Mouse (Mus musculus): ENCODE measurements around the gene Cpm. TPM values are rescaled to one million over a fixed set of nuclear protein-coding genes. Genes with fewer than 3 reads are reported as not detected.

Cpm gene
- polyA plus RNA-seq, 1 experiment from 2014 or later = 4.6 TPM

DNA sequence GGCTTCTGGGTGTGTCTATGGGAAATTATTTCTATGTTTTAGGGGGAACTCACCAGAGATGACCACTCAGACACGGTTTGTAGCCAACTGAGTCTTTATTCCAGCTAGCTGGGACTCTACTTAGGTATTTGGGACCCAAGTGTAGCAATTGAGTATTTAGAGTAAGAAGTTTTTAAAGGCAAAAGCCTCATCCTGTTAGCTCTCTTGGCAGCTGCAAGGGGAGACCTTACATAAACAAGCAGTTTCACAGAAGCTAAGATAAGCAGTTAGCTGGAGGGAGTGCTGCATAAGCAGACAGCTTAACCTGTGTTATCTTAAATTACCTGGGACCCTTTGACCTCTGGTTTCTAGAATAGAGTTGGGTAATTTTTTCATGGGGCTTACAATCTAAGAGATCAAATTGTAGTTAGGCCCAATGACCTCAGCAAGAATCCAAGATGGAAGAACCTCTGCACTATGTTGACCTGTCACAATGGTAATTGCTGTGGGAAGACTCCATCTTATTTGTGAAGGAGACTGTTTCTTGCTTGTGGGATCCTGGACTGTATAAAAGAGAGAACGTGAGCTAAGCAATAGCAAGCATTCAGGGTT, 18.4 kb upstream of the Cpm start:
- WGBS = 94% methylated on average over 2 of the region's 2 CpGs
- Histone ChIP-seq H3K9me3 (ENCODE audit: control insufficient read depth, low read length) (no peaks in the 10 kb centered on the region), H3K4me3 (replicated peaks; ENCODE audit: low read length) (no peak overlapping the region), H3K9ac (replicated peaks; ENCODE audit: low read depth, low read length) (no peak overlapping the region), H3K27me3 (replicated peaks; ENCODE audit: control insufficient read depth, insufficient read depth, low read length) (no peaks in the 10 kb centered on the region), H3K4me1 (replicated peaks; ENCODE audit: control insufficient read depth, insufficient read depth, low read length) (no peaks in the 10 kb centered on the region), H3K36me3 (ENCODE audit: control insufficient read depth, insufficient read depth) (no peaks in the 10 kb centered on the region), H3K27ac (ENCODE audit: low read length) (no peak overlapping the region), H3K4me2 (ENCODE audit: low read length) (no peak overlapping the region)
- no peak for ATAC-seq

DNA sequence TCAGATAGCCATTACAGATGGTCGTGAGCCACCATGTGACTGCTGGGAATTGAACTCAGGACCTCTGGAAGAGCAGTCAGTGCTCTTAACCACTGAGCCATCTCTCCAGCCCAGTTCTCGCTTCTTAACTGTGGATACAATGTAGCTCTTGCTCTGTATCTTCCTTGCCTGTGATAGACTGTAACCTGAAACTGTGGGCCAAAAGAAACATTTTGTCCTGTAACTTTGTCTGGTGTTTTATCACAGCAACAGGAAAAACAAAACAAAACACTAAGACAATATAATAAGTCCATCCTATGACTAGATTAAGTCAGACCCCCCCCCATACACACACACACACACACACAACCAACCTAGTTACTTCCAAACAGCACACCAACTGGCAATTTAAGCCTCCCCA, 17.8 kb upstream of the Cpm start:
- WGBS = 94% methylated on average over 2 of the region's 2 CpGs
- Histone ChIP-seq H3K27me3 (replicated peaks; ENCODE audit: control insufficient read depth, insufficient read depth, low read length) (no peaks in the 10 kb centered on the region), H3K4me2 (ENCODE audit: low read length) (no peak overlapping the region), H3K4me1 (replicated peaks; ENCODE audit: control insufficient read depth, insufficient read depth, low read length) (no peaks in the 10 kb centered on the region), H3K27ac (ENCODE audit: low read length) (no peak overlapping the region), H3K9me3 (ENCODE audit: control insufficient read depth, low read length) (no peaks in the 10 kb centered on the region), H3K4me3 (replicated peaks; ENCODE audit: low read length) (no peak overlapping the region), H3K36me3 (ENCODE audit: control insufficient read depth, insufficient read depth) (no peaks in the 10 kb centered on the region), H3K9ac (replicated peaks; ENCODE audit: low read depth, low read length) (no peak overlapping the region)
- no peak for ATAC-seq

GRCm38 (mm10) chr10:117611976-117612375, 17.3 kb upstream of the Cpm start:
- no peak for ATAC-seq
- Histone ChIP-seq H3K9me3 (ENCODE audit: control insufficient read depth, low read length) (no peaks in the 10 kb centered on the region), H3K4me3 (replicated peaks; ENCODE audit: low read length) (no peak overlapping the region), H3K9ac (replicated peaks; ENCODE audit: low read depth, low read length) (no peak overlapping the region), H3K27me3 (replicated peaks; ENCODE audit: control insufficient read depth, insufficient read depth, low read length) (no peaks in the 10 kb centered on the region), H3K4me1 (replicated peaks; ENCODE audit: control insufficient read depth, insufficient read depth, low read length) (no peaks in the 10 kb centered on the region), H3K27ac (ENCODE audit: low read length) (no peak overlapping the region), H3K36me3 (ENCODE audit: control insufficient read depth, insufficient read depth) (no peaks in the 10 kb centered on the region), H3K4me2 (ENCODE audit: low read length) (no peak overlapping the region)
- 66% methylated on average over 2 of the region's 2 CpGs for WGBS

DNA sequence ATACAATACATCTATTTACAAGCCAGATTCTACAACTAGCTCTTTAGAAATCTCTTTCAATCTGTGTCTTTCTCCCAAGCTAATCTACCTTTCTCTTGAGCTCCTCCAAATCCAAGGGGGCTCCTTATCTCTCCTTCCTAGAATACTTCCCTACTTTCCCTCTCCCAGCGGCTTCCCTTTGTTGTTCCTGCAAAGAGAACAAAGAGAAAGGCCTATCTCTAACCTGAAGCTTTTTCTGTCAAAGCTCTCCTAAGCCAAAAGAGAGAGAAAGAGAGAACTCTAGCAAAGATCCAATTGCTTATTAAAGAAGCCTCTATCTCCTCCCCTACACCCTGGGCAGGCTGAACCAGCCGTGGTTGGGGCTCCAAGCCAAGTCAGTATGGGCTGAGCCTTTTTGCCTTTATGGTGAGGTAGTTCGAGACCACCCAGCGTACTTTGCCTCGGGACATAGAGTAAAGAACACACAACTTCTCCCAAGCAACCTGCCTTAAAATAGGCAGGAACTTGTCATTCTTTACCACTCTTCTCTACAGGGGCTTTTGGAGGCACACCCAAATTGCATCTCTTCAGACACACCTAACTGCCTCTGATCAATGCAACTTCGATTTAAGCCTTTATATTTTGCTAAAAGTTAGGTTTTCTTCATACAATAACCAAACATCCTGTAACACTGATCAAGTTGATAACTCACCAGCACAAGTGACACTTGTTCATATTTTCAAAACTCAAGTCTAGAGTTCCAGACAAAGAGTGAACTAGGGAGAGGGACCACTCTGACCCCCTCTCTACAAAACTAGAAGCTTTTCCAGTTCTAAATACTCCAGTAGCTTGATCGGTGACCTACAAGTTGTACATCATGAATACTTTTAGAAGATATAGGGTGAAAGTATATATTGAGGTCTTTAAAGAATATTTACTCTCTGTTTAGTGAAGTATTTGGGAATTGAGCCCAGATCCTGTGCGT, 16.4 kb upstream of the Cpm start:
- no peak for ATAC-seq
- WGBS = 77% methylated on average over 8 of the region's 8 CpGs
- Histone ChIP-seq H3K9ac (replicated peaks; ENCODE audit: low read depth, low read length) (no peak overlapping the region), H3K27me3 (replicated peaks; ENCODE audit: control insufficient read depth, insufficient read depth, low read length) (no peaks in the 10 kb centered on the region), H3K4me1 (replicated peaks; ENCODE audit: control insufficient read depth, insufficient read depth, low read length) (no peaks in the 10 kb centered on the region), H3K4me3 (replicated peaks; ENCODE audit: low read length) (no peak overlapping the region), H3K4me2 (ENCODE audit: low read length) (no peak overlapping the region), H3K9me3 (ENCODE audit: control insufficient read depth, low read length) (no peaks in the 10 kb centered on the region), H3K27ac (ENCODE audit: low read length) (no peak overlapping the region), H3K36me3 (ENCODE audit: control insufficient read depth, insufficient read depth) (no peaks in the 10 kb centered on the region)

DNA sequence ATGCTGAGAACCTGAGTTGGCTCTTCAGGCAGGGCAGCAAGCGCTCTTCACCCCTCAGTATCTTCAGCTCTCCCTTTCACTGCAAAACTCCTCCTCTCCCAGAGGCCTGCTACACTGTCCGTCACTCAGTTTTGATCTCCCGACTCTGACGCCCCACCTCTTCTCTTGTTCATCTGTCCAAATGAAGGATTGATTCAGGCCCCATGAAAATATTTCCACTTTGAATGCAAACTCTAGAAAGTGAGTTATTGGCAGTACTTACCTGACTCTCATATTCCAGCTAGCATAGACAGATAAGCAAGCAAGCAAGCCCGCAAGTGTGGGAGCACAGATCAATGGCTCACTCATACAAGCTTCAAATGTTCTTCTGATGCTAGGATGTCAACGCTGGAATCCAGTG, 15.3 kb upstream of the Cpm start:
- Histone ChIP-seq H3K27me3 (replicated peaks; ENCODE audit: control insufficient read depth, insufficient read depth, low read length) (no peaks in the 10 kb centered on the region), H3K4me1 (replicated peaks; ENCODE audit: control insufficient read depth, insufficient read depth, low read length) (no peaks in the 10 kb centered on the region), H3K36me3 (ENCODE audit: control insufficient read depth, insufficient read depth) (no peaks in the 10 kb centered on the region), H3K9me3 (ENCODE audit: control insufficient read depth, low read length) (no peaks in the 10 kb centered on the region), H3K4me2 (ENCODE audit: low read length) (no peak overlapping the region), H3K27ac (ENCODE audit: low read length) (no peak overlapping the region), H3K9ac (replicated peaks; ENCODE audit: low read depth, low read length) (no peak overlapping the region), H3K4me3 (replicated peaks; ENCODE audit: low read length) (no peak overlapping the region)
- 85% methylated on average over 6 of the region's 6 CpGs for WGBS
- ATAC-seq = no peak

- no peak overlapping the region for H3K4me2 ChIP-seq (ENCODE audit: low read length)
- H3K9me3 ChIP-seq (ENCODE audit: control insufficient read depth, low read length) = no peaks in the 10 kb centered on the region
- no peak overlapping the region for H3K27ac ChIP-seq (ENCODE audit: low read length)
- no peak overlapping the region for H3K9ac ChIP-seq (replicated peaks; ENCODE audit: low read depth, low read length)
- H3K4me1 ChIP-seq (replicated peaks; ENCODE audit: control insufficient read depth, insufficient read depth, low read length) = no peaks in the 10 kb centered on the region
- 73% methylated on average over 3 of the region's 3 CpGs for WGBS
- no peaks in the 10 kb centered on the region for H3K36me3 ChIP-seq (ENCODE audit: control insufficient read depth, insufficient read depth)
- no peaks in the 10 kb centered on the region for H3K27me3 ChIP-seq (replicated peaks; ENCODE audit: control insufficient read depth, insufficient read depth, low read length)
- ATAC-seq = no peak
- H3K4me3 ChIP-seq (replicated peaks; ENCODE audit: low read length) = no peak overlapping the region
These were observed 14.9 kb upstream of the Cpm start for GRCm38 (mm10) chr10:117614387-117614786.

GRCm38 (mm10) chr10:117615239-117615638, 14.1 kb upstream of the Cpm start:
- Histone ChIP-seq H3K4me1 (replicated peaks; ENCODE audit: control insufficient read depth, insufficient read depth, low read length) (no peaks in the 10 kb centered on the region), H3K9me3 (ENCODE audit: control insufficient read depth, low read length) (no peaks in the 10 kb centered on the region), H3K4me2 (ENCODE audit: low read length) (no peak overlapping the region), H3K9ac (replicated peaks; ENCODE audit: low read depth, low read length) (no peak overlapping the region), H3K27ac (ENCODE audit: low read length) (no peak overlapping the region), H3K36me3 (ENCODE audit: control insufficient read depth, insufficient read depth) (no peaks in the 10 kb centered on the region), H3K27me3 (replicated peaks; ENCODE audit: control insufficient read depth, insufficient read depth, low read length) (no peaks in the 10 kb centered on the region), H3K4me3 (replicated peaks; ENCODE audit: low read length) (no peak overlapping the region)
- no peak for ATAC-seq
- 91% methylated on average over 8 of the region's 8 CpGs for WGBS

DNA sequence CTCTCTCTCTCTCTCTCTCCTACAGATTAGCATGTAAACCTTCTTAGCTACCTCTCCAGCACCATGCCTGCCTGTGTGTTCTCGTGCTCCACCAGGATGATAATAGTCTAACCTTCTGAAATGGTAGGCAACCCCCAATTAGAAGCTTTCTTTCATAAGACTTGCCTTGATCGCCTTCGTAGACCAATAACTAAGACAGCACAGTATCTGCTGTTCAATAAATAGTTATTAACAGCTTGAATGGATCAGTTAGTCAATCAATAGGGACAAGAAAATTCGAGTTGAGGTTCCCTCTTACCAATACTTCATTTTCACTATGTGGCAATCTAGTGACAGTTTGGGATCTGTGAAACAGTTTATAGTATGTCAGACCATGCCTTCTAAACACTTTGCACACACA, 13.6 kb upstream of the Cpm start:
- WGBS = 72% methylated on average over 4 of the region's 4 CpGs
- Histone ChIP-seq H3K36me3 (ENCODE audit: control insufficient read depth, insufficient read depth) (no peaks in the 10 kb centered on the region), H3K4me1 (replicated peaks; ENCODE audit: control insufficient read depth, insufficient read depth, low read length) (no peaks in the 10 kb centered on the region), H3K9ac (replicated peaks; ENCODE audit: low read depth, low read length) (no peak overlapping the region), H3K4me3 (replicated peaks; ENCODE audit: low read length) (no peak overlapping the region), H3K4me2 (ENCODE audit: low read length) (no peak overlapping the region), H3K27me3 (replicated peaks; ENCODE audit: control insufficient read depth, insufficient read depth, low read length) (no peaks in the 10 kb centered on the region), H3K27ac (ENCODE audit: low read length) (no peak overlapping the region), H3K9me3 (ENCODE audit: control insufficient read depth, low read length) (no peaks in the 10 kb centered on the region)
- no peak for ATAC-seq

DNA sequence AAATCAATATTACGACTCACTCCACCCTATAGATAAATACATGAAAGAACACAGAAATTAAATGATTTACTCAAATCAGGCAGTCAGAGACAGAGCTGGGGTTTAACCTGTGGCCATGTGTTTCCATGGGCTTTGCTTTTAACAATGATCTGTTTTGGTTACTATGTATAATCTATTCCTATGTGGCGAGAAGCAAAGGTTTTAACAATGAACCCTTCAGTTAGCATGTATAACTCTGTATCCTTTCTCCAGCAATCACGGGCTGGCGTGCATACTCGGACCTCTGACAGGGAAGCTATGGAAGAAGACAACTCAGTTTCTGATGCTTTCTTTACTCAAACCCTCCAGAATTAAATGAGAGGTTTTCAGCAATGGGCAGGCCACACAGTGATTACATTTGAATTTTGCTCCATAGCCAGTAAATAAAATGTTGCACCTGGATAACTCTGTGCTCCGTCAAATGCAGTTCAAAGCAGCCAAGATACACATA, 13.1 kb upstream of the Cpm start:
- no peaks in the 10 kb centered on the region for H3K9me3 ChIP-seq (ENCODE audit: control insufficient read depth, low read length)
- H3K27me3 ChIP-seq (replicated peaks; ENCODE audit: control insufficient read depth, insufficient read depth, low read length) = no peaks in the 10 kb centered on the region
- no peak for ATAC-seq
- H3K9ac ChIP-seq (replicated peaks; ENCODE audit: low read depth, low read length) = no peak overlapping the region
- 89% methylated on average over 6 of the region's 6 CpGs for WGBS
- no peak overlapping the region for H3K4me3 ChIP-seq (replicated peaks; ENCODE audit: low read length)
- no peaks in the 10 kb centered on the region for H3K36me3 ChIP-seq (ENCODE audit: control insufficient read depth, insufficient read depth)
- H3K27ac ChIP-seq (ENCODE audit: low read length) = no peak overlapping the region
- H3K4me2 ChIP-seq (ENCODE audit: low read length) = no peak overlapping the region
- no peaks in the 10 kb centered on the region for H3K4me1 ChIP-seq (replicated peaks; ENCODE audit: control insufficient read depth, insufficient read depth, low read length)
